Mouse (Mus musculus) C3H10T1/2 (cell line): Measurements from ENCODE around the gene Carhsp1. TPM values are rescaled to one million over a fixed set of nuclear protein-coding genes. Genes with fewer than 3 reads are reported as not detected.

Source experiments
- polyA plus RNA-seq, 2 experiments: library from polyadenylated mRNA; unstranded; fragments of >200 nt; fragmentation: generic; extraction: Trizol; gene quantifications; one replicate each; pipeline ENCODE4 v1.2.1; 2012; ENCODE audit warnings: missing spikeins in 2 of 2

The Carhsp1 gene
- polyA plus RNA-seq, result 10 to 100 TPM; 45.9 to 90.7 TPM

GRCm38 (mm10) chr16:8671551-8672349 lies at the start of gene Carhsp1:
Carhsp1 (minus strand) TSS chr16:8672155.

GRCm38 (mm10) chr16:8680470-8680869 lies 8.5 kb upstream of the Carhsp1 start, which contains the start of gene Gm5767:
Gm5767 (plus strand) TSS chr16:8680770.

GRCm38 (mm10) chr16:8637217-8638051 lies 34.5 kb downstream of the Carhsp1 start, which contains the start of the genes Pmm2 and Tmem186:
Pmm2 (plus strand) TSS chr16:8637674.
Tmem186 (minus strand) TSS chr16:8637712.

Other genes starting within 250 kb of the Carhsp1 start
- not detected for gene Tmem114, start 247.0 kb downstream of the Carhsp1 start, polyA plus RNA-seq
- gene Mettl22, start 201.4 kb downstream of the Carhsp1 start, polyA plus RNA-seq, result 1 to 10 TPM; 4.6 to 7.3 TPM
- gene Abat, start 158.7 kb downstream of the Carhsp1 start, polyA plus RNA-seq, result under 1 TPM; under 0.01 to 0.60 TPM
- gene Pmm2, start 34.5 kb downstream of the Carhsp1 start, polyA plus RNA-seq, result 10 to 100 TPM; 36.4 to 39.2 TPM
- gene Tmem186, start 34.4 kb downstream of the Carhsp1 start, polyA plus RNA-seq, result 1 to 10 TPM; 1.6 to 7.5 TPM
- gene Gm5767, start 8.6 kb upstream of the Carhsp1 start, polyA plus RNA-seq, result under 1 TPM; 0.20 to 0.41 TPM
- gene Usp7, start 120.2 kb upstream of the Carhsp1 start, polyA plus RNA-seq, result 10 to 100 TPM in 1 of 2 experiments, 1 to 10 TPM in 1; 3.4 to 21.5 TPM
- 10 to 100 TPM in 1 of 2 experiments, 1 to 10 TPM in 1; 3.7 to 13.1 TPM for gene 1810013L24Rik, start 157.9 kb upstream of the Carhsp1 start, polyA plus RNA-seq